Mouse (Mus musculus) limb, embryonic 13.5 days (tissue): ENCODE data around the gene Gm17509. TPM values are rescaled to one million over a fixed set of nuclear protein-coding genes. Genes with fewer than 3 reads are reported as not detected.
"Not testable (repeated sequence)": the region's sequence is repeated elsewhere in the genome, so short reads cannot be mapped to it uniquely, and the experiment has no call there.

Experiments
- ATAC-seq: fragments of 200-750 bp; cut with Nextera tagmentation; 2 replicates; pipeline ENCODE4 v1.8.0; 2017; ENCODE audit warnings: low read depth, moderate number of reproducible peaks, moderate TSS enrichment; ENCODE audit not compliant: low FRiP score
- H3K27ac ChIP-seq: fragments of 300-500 bp; sonication (generic); 2 replicates; pipeline ENCODE4 v1.5.1; 2015; ENCODE audit warnings: inconsistent platforms, mild to moderate bottlenecking, moderate library complexity
- H3K27me3 ChIP-seq: fragments of 300-500 bp; sonication (generic); 2 replicates; pipeline ENCODE4 v1.6.1; 2015; ENCODE audit warnings: mild to moderate bottlenecking, inconsistent platforms
- H3K36me3 ChIP-seq: fragments of 300-500 bp; sonication (generic); 2 replicates; pipeline ENCODE4 v1.6.1; 2015; ENCODE audit warnings: inconsistent platforms, mild to moderate bottlenecking, moderate library complexity
- H3K4me1 ChIP-seq: fragments of 300-500 bp; sonication (generic); 2 replicates; pipeline ENCODE4 v1.6.1; 2015; ENCODE audit warnings: inconsistent platforms
- H3K4me2 ChIP-seq: fragments of 300-500 bp; sonication (generic); replicated peaks from 2 replicates; pipeline ENCODE4 v1.6.1; 2015; ENCODE audit warnings: inconsistent platforms, mild to moderate bottlenecking, moderate library complexity
- H3K4me3 ChIP-seq: fragments of 300-500 bp; sonication (generic); 2 replicates; pipeline ENCODE4 v1.5.1; 2015; ENCODE audit warnings: moderate library complexity, mild to moderate bottlenecking, inconsistent platforms
- H3K9ac ChIP-seq: fragments of 300-500 bp; sonication (generic); 2 replicates; pipeline ENCODE4 v1.6.1; 2015; ENCODE audit warnings: mild to moderate bottlenecking, inconsistent platforms
- H3K9me3 ChIP-seq: fragments of 300-500 bp; sonication (generic); 2 replicates; pipeline ENCODE4 v1.6.1; 2016; ENCODE audit warnings: inconsistent platforms
- WGBS: fragments of 180-500 bp; shearing (Covaris S2); methylation state at CpG from one replicate; pipeline ENCODE4 v1.1.7; 2015; 5-methylcytosine and 5-hydroxymethylcytosine counted together
- polyA plus RNA-seq: library from polyadenylated mRNA; unstranded; fragments of >200 nt; fragmentation: Nextera tagmentation; extraction: Ambion mirVana; gene quantifications from 2 replicates; pipeline ENCODE4 v1.2.1, GENCODE M21; 2015

Gene Gm17509
- polyA plus RNA-seq, 1 experiment from 2014 or later = 0.29 TPM

DNA sequence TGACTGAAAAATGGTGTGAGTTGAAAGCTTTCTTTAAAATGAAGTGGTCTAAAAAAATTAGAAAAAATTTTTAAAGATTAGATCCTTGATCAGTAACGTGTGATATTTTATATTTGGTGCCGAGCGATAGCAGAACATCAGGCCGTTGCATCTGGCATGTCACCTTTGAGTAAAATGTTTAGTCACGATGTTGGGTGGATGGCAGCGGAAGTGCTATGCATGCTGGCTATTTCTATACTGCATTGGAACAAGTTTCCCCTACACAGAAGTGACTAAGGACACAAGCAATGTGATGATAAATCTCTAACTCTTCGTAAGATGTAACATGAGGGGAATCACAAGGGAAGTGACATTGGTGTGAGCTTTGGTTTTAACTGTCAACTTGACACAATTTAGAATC lies 16.2 kb downstream of the Gm17509 start:
- Histone ChIP-seq H3K36me3 (no peaks in the 10 kb centered on the region), H3K4me2 (no peak overlapping the region), H3K9me3 (no peaks in the 10 kb centered on the region), H3K27me3 (no peaks in the 10 kb centered on the region), H3K27ac (no peak overlapping the region), H3K4me1 (no peaks in the 10 kb centered on the region), H3K4me3 (no peak overlapping the region), H3K9ac (no peak overlapping the region)
- ATAC-seq = no peak
- WGBS = 91% methylated on average over 7 of the region's 7 CpGs

DNA sequence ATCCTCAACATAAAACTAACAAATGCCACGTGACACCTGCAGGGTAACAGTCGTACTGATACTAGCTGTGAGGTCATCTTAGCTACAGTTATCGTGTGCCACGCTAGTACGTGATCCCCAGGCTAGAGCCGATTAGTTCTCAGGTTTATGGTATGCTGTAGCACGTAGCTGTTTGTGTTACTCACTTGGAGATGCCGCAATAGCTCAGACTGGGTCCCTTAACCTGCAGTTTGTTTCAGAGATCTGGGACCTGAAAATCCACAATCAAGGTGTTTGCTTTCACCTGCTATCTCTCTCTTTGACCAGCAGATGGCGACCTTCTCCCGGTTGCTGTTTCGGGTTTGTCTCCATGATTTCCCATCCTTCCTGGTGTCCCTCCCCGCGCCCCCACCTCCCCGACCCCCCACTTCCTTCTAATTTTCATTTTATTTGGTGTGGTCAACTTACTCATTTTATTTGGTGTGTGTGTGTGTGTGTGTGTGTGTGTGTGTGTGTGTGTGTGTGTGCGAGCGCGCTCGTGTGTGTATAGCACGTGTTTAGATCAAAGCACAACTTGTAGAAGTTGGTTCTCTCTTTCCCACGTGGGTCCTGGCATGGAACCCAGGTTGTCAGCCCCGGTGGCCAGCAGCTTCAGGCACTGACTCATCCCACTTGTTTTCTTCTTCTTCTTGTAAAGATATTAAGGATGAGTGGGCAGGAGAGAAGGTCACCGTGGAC lies 18.0 kb downstream of the Gm17509 start:
- no peak overlapping the region for H3K9ac ChIP-seq
- no peaks in the 10 kb centered on the region for H3K4me1 ChIP-seq
- H3K27me3 ChIP-seq = no peaks in the 10 kb centered on the region
- H3K36me3 ChIP-seq = no peaks in the 10 kb centered on the region
- H3K4me2 ChIP-seq = peak overlapping the region; percentile 19; the same call in 1 of the 2 replicates
- WGBS = 41% methylated on average over 22 of the region's 22 CpGs
- H3K4me3 ChIP-seq = no peak overlapping the region
- no peaks in the 10 kb centered on the region for H3K9me3 ChIP-seq
- peak; percentile 64; the same call in 1 of the 2 replicates for ATAC-seq
- H3K27ac ChIP-seq = no peak overlapping the region

- Histone ChIP-seq H3K4me2 (no peak overlapping the region), H3K36me3 (no peaks in the 10 kb centered on the region), H3K27me3 (no peaks in the 10 kb centered on the region), H3K4me3 (no peak overlapping the region), H3K9me3 (no peaks in the 10 kb centered on the region), H3K27ac (no peak overlapping the region), H3K4me1 (no peaks in the 10 kb centered on the region), H3K9ac (no peak overlapping the region)
- 90% methylated on average over 7 of the region's 7 CpGs for WGBS
- no peak for ATAC-seq
Measured at GRCm38 (mm10) chr13:117198402-117199083, 22.3 kb downstream of the Gm17509 start.

GRCm38 (mm10) chr13:117197666-117198065 lies 23.2 kb downstream of the Gm17509 start:
- Histone ChIP-seq H3K9me3 (no peaks in the 10 kb centered on the region), H3K27ac (no peak overlapping the region), H3K27me3 (no peaks in the 10 kb centered on the region), H3K4me1 (no peaks in the 10 kb centered on the region), H3K4me3 (no peak overlapping the region), H3K4me2 (no peak overlapping the region), H3K36me3 (no peaks in the 10 kb centered on the region), H3K9ac (no peak overlapping the region)
- ATAC-seq = no peak
- WGBS = 91% methylated on average over 2 of the region's 2 CpGs

- no peaks in the 10 kb centered on the region for H3K36me3 ChIP-seq
- no peak overlapping the region for H3K4me2 ChIP-seq
- H3K27ac ChIP-seq = no peak overlapping the region
- H3K4me3 ChIP-seq = no peak overlapping the region
- 84% methylated on average over 13 of the region's 13 CpGs for WGBS
- H3K4me1 ChIP-seq = no peaks in the 10 kb centered on the region
- ATAC-seq = no peak
- no peaks in the 10 kb centered on the region for H3K9me3 ChIP-seq
- no peaks in the 10 kb centered on the region for H3K27me3 ChIP-seq
- H3K9ac ChIP-seq = no peak overlapping the region
Measured at GRCm38 (mm10) chr13:117195569-117196495, 25.0 kb downstream of the Gm17509 start.

DNA sequence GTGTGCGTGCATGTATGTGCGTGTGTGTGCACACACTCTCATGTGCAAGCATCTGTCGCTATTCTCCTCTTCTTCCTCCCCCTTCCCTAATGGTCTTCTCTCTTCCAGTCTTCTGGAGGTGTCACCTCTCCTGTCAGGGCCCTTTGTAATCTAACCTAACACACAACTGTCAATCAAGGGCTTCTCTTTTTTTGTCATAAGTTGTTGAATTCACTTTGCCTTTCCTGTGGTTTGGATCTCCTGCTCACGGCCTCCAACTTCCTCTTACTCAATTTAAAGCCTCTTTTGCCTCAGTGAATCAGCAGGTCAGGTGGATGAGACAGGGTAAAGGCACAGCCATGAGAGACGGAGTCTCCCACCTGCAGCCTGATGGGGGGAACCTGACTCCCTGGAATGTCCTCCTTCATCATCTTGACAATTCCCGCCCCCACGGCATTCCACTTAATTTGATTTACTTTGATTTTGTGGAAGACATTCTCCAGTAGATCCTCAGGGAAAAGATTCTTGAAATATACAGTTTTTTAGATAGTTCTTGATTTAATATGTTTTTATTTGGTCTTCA lies 27.4 kb downstream of the Gm17509 start:
- H3K4me3 ChIP-seq = no peak overlapping the region
- no peak overlapping the region for H3K27ac ChIP-seq
- no peaks in the 10 kb centered on the region for H3K4me1 ChIP-seq
- no peak overlapping the region for H3K9ac ChIP-seq
- WGBS = 69% methylated on average over 7 of the region's 7 CpGs
- H3K4me2 ChIP-seq = no peak overlapping the region
- no peaks in the 10 kb centered on the region for H3K36me3 ChIP-seq
- no peaks in the 10 kb centered on the region for H3K9me3 ChIP-seq
- no peaks in the 10 kb centered on the region for H3K27me3 ChIP-seq
- no peak for ATAC-seq

- H3K4me1 ChIP-seq = no peaks in the 10 kb centered on the region
- WGBS = 78% methylated on average over 5 of the region's 5 CpGs
- no peak overlapping the region for H3K4me2 ChIP-seq
- no peaks in the 10 kb centered on the region for H3K36me3 ChIP-seq
- no peak overlapping the region for H3K9ac ChIP-seq
- no peaks in the 10 kb centered on the region for H3K27me3 ChIP-seq
- H3K4me3 ChIP-seq = no peak overlapping the region
- no peaks in the 10 kb centered on the region for H3K9me3 ChIP-seq
- no peak overlapping the region for H3K27ac ChIP-seq
- no peak for ATAC-seq
Measured at GRCm38 (mm10) chr13:117192161-117192560, 28.7 kb downstream of the Gm17509 start.

GRCm38 (mm10) chr13:117185329-117185728 lies 35.5 kb downstream of the Gm17509 start:
- 90% methylated on average over 6 of the region's 6 CpGs for WGBS
- Histone ChIP-seq H3K9me3 (no peaks in the 10 kb centered on the region), H3K4me2 (no peak overlapping the region), H3K9ac (no peak overlapping the region), H3K4me3 (no peak overlapping the region), H3K27me3 (no peaks in the 10 kb centered on the region), H3K4me1 (no peaks in the 10 kb centered on the region), H3K36me3 (no peaks in the 10 kb centered on the region), H3K27ac (no peak overlapping the region)
- ATAC-seq = no peak

GRCm38 (mm10) chr13:117183288-117183687 lies 37.6 kb downstream of the Gm17509 start:
- Histone ChIP-seq H3K36me3 (no peaks in the 10 kb centered on the region), H3K4me1 (no peaks in the 10 kb centered on the region), H3K4me2 (no peak overlapping the region), H3K27me3 (no peaks in the 10 kb centered on the region), H3K9me3 (no peaks in the 10 kb centered on the region), H3K9ac (no peak overlapping the region), H3K4me3 (no peak overlapping the region), H3K27ac (no peak overlapping the region)
- 79% methylated on average over 6 of the region's 6 CpGs for WGBS
- ATAC-seq = no peak

GRCm38 (mm10) chr13:117180912-117181311 lies 40.0 kb downstream of the Gm17509 start:
- not testable (repeated sequence) for H3K36me3 ChIP-seq, H3K4me2 ChIP-seq, H3K27ac ChIP-seq, ATAC-seq, H3K4me3 ChIP-seq, H3K9ac ChIP-seq, H3K4me1 ChIP-seq, H3K27me3 ChIP-seq, H3K9me3 ChIP-seq
- WGBS = 71% methylated on average over 3 of the region's 3 CpGs
